11 mouse cellular contexts compared by ENCODE assay signal in genomic region chr1:153084191-153084590, GRCm38 (mm10).
DNase-seq lines count a peak whose midpoint lies in the region; ATAC-seq lines count a peak whose summit lies in the region.
"Had no signal": no experiment of that assay in that cellular context is flagged by ENCODE, and none has a peak within 500 bp of the region (broad histone marks: within the 10 kb centered on the region; RNA-seq: fewer than 3 reads in every experiment).

No protein-coding gene starts in this region.

- peak; percentile 37; the same call in 1 of the 2 replicates for ATAC-seq in forebrain, embryonic 14.5 days
- no peak for ATAC-seq in forebrain, embryonic 12.5 days (ENCODE audit: low FRiP score)
- ATAC-seq in activated CD4-positive, CD25-positive, alpha-beta regulatory T cell, adult 4 months = no peak
- no peak for ATAC-seq in kidney, embryonic 14.5 days (ENCODE audit: low FRiP score, low TSS enrichment)
- ATAC-seq: intestine, embryonic 15.5 days; liver, postnatal 0 days had no signal

- no peaks in the 10 kb centered on the region for H3K27me3 ChIP-seq in forebrain, embryonic 14.5 days (replicated peaks; ENCODE audit: control insufficient read depth, insufficient read depth, low read length)
- 0 out of 2 replicates have a peak, but pooled peaks cover 5% of the 10 kb centered on the region for H3K27me3 ChIP-seq in forebrain, embryonic 12.5 days
- no peaks in the 10 kb centered on the region for H3K27me3 ChIP-seq in kidney, embryonic 14.5 days (ENCODE audit: control insufficient read depth, insufficient read depth, low read length)
- H3K27me3 ChIP-seq: intestine, embryonic 15.5 days had no signal

- 61% methylated on average over 6 of the region's 6 CpGs for WGBS in forebrain, embryonic 14.5 days
- 81% methylated on average over 6 of the region's 6 CpGs for WGBS in forebrain, embryonic 12.5 days
- 73% methylated on average over 6 of the region's 6 CpGs for WGBS in kidney, embryonic 14.5 days

- no peak overlapping the region for H3K4me2 ChIP-seq in forebrain, embryonic 14.5 days (ENCODE audit: low read length)
- H3K4me2 ChIP-seq in forebrain, embryonic 12.5 days = no peak overlapping the region
- no peak overlapping the region for H3K4me2 ChIP-seq in kidney, embryonic 14.5 days (replicated peaks; ENCODE audit: low read depth, low read length)
- H3K4me2 ChIP-seq: intestine, embryonic 15.5 days had no signal

- H3K27ac ChIP-seq in forebrain, embryonic 14.5 days (ENCODE audit: low read depth, low read length) = no peak overlapping the region
- H3K27ac ChIP-seq in forebrain, embryonic 12.5 days = no peak overlapping the region
- H3K27ac ChIP-seq in kidney, embryonic 14.5 days (ENCODE audit: low read depth, low read length) = no peak overlapping the region
- H3K27ac ChIP-seq: intestine, embryonic 15.5 days had no signal

- peak; percentile 50 for DNase-seq in forebrain, embryonic 14.5 days (ENCODE audit: low spot score)
- peak; percentile 22 for DNase-seq in lung, postnatal 10 days
- no peak for DNase-seq in lung, postnatal 25 days (ENCODE audit: low spot score)
- DNase-seq in cerebellum, adult 9-11 months = peak; percentile 89
- peak; percentile 36 to 44 for DNase-seq in layer of hippocampus, postnatal 36 days
- DNase-seq: liver, postnatal 0 days; thymus, adult 2 months had no signal

- H3K9ac ChIP-seq in forebrain, embryonic 14.5 days (ENCODE audit: low read length) = no peak overlapping the region
- no peak overlapping the region for H3K9ac ChIP-seq in forebrain, embryonic 12.5 days
- H3K9ac ChIP-seq in kidney, embryonic 14.5 days (ENCODE audit: low read depth, low read length) = no peak overlapping the region
- H3K9ac ChIP-seq: intestine, embryonic 15.5 days; liver, postnatal 0 days had no signal

- H3K36me3 ChIP-seq in forebrain, embryonic 14.5 days (ENCODE audit: control insufficient read depth, insufficient read depth, low read length) = 0 out of 2 replicates have a peak, but pooled peaks cover 3% of the 10 kb centered on the region
- H3K36me3 ChIP-seq in forebrain, embryonic 12.5 days (replicated peaks) = no peaks in the 10 kb centered on the region
- H3K36me3 ChIP-seq in kidney, embryonic 14.5 days (ENCODE audit: control insufficient read depth, insufficient read depth, low read length) = no peaks in the 10 kb centered on the region
- H3K36me3 ChIP-seq: intestine, embryonic 15.5 days had no signal

- no peaks in the 10 kb centered on the region for H3K9me3 ChIP-seq in forebrain, embryonic 14.5 days (replicated peaks; ENCODE audit: control insufficient read depth, low read length)
- H3K9me3 ChIP-seq in forebrain, embryonic 12.5 days = no peaks in the 10 kb centered on the region
- H3K9me3 ChIP-seq in kidney, embryonic 14.5 days (ENCODE audit: control insufficient read depth, low read length) = no peaks in the 10 kb centered on the region
- H3K9me3 ChIP-seq: intestine, embryonic 15.5 days had no signal

- no peaks in the 10 kb centered on the region for H3K4me1 ChIP-seq in forebrain, embryonic 14.5 days (ENCODE audit: control insufficient read depth, insufficient read depth, low read length)
- no peaks in the 10 kb centered on the region for H3K4me1 ChIP-seq in forebrain, embryonic 12.5 days
- no peaks in the 10 kb centered on the region for H3K4me1 ChIP-seq in kidney, embryonic 14.5 days (ENCODE audit: control insufficient read depth, insufficient read depth, low read length)
- H3K4me1 ChIP-seq: intestine, embryonic 15.5 days had no signal

- H3K4me3 ChIP-seq in forebrain, embryonic 14.5 days (ENCODE audit: low read depth, low read length) = no peak overlapping the region
- no peak overlapping the region for H3K4me3 ChIP-seq in forebrain, embryonic 12.5 days (replicated peaks)
- H3K4me3 ChIP-seq in kidney, embryonic 14.5 days (ENCODE audit: low read length) = no peak overlapping the region
- H3K4me3 ChIP-seq: intestine, embryonic 15.5 days had no signal
